Mouse (Mus musculus) embryonic fibroblast, embryonic 13.5 days (primary cell): ENCODE measurements around the gene Bmp5.

Experiments used
- CTCF ChIP-seq: IDR thresholded peaks from 2 replicates; pipeline ENCODE4 v1.5.1; 2011; ENCODE audit warnings: mild to moderate bottlenecking, control low read depth, low read length, moderate library complexity, borderline replicate concordance; ENCODE audit not compliant: insufficient read depth
- POLR2A ChIP-seq: IDR thresholded peaks from 2 replicates; pipeline ENCODE4 v1.6.1; 2011; ENCODE audit warnings: low read depth, mild to moderate bottlenecking, control low read depth, low read length, moderate library complexity

DNA sequence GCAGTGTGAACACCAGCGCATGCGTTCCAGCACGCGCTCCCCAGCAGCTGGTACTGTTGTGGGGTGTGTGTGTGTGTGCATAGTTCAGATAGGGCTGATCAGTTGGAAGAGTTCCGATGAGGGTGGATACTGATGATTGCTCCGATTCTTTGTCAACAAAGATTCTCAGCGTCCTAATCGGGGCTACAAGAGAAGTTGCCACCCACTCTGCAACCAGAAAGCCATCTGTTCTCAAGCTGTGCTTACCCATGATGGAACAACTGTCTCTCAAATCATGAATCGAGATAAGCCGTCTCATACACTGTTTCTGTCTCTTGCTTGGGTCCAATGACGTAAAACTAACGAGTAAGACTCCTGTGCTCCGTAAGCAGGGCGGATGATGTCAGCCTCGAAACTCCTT lies 12.0 kb downstream of the Bmp5 start:
- TF ChIP-seq CTCF (no peak), POLR2A (no peak)
